Mouse (Mus musculus): ENCODE measurements around the gene Fyco1. TPM values are rescaled to one million over a fixed set of nuclear protein-coding genes. Genes with fewer than 3 reads are reported as not detected.

Fyco1 gene
- polyA plus RNA-seq (2011; ENCODE audit: insufficient read depth, insufficient read length, low read depth, missing spikeins) = 10.2 and 10.3 TPM in 2 replicates

DNA sequence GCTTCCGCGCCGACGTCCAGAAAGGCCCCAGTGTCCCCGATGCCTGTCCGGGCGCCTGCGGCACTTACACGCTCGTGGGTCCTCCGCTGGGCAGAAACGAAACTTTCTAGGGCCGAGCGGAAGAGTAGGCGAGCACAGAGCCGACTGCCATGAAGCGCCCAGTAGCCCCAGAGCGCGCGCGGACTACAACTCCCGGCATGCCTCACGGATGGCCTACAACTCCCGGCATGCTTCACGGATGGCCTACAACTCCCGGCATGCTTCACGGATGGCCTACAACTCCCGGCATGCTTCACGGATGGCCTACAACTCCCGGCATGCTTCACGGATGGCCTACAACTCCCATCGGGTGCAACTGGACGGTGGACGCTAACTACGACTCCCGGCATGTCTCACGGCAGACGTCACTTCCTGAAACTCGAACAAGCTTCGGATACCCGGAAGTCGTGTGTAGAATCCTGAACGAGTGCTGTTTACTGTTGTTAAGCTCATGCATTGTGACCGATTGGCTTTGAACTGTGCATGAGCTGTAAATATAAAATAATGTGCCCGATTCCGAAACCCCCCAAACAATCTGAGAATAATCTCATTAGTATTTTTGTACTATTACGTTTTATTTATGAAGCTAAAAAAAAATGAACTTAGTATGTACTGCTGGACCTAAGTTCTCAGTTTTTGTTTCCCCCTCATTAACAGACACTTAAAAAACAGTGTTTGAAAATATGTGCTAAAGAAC is at the start of gene Fyco1:
Gene Fyco1 (minus strand): TSS at position 187 of the 736 bp plus-strand sequence.
- peaks cover 1% of the 10 kb centered on the region for H3K4me1 ChIP-seq (ENCODE audit: control insufficient read depth, insufficient read depth, low read length)
- TF ChIP-seq CTCF (IDR thresholded peaks at IDR 0.05; ENCODE audit: low read depth, low read length) (no peak), POLR2A (IDR thresholded peaks at IDR 0.05; ENCODE audit: insufficient read depth, low read length) (no peak), EP300 (IDR thresholded peaks at IDR 0.05; ENCODE audit: insufficient read depth, low read depth, low read length) (0 out of 2 replicates have a peak, but pooled peaks have one; percentile 19)
- peak within 1 kb of the TSS; percentile 93 for H3K4me3 ChIP-seq (ENCODE audit: low read depth, low read length)
- no peaks in the 10 kb centered on the region for H3K9me3 ChIP-seq (replicated peaks; ENCODE audit: control insufficient read depth, insufficient read depth, low read length, poor library complexity, severe bottlenecking)
- H3K27me3 ChIP-seq (ENCODE audit: control insufficient read depth, insufficient read depth, low read length, poor library complexity, severe bottlenecking) = no peaks in the 10 kb centered on the region
- H3K9ac ChIP-seq (ENCODE audit: low read depth, poor library complexity, severe bottlenecking) = peak within 1 kb of the TSS; percentile 72
- no peaks in the 10 kb centered on the region for H3K36me3 ChIP-seq (ENCODE audit: control insufficient read depth, insufficient read depth, low read length, poor library complexity, severe bottlenecking)
- H3K27ac ChIP-seq (ENCODE audit: insufficient read depth, low read length) = no peak within 1 kb of the TSS; the same call in 1 of the 2 replicates

DNA sequence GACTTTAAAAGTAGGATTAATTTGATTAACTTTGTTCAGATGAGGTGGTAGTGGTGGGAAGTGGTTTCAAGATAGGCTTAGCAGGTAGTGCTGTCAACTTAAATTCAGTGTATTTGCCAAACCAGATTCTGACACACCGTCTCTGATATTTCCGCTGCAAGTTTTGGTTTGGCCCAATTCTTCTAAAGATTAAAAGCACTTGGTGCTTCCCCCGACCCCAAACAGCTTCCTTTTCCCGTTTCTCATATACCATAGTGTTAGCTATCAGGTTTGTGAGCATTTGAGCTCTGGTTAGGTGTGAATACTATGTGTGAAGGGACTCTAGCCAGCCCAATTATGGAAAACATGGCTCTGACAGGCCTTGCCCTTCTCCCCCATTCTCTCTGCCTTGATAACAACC is 20.4 kb upstream of the Fyco1 start:
- H3K9me3 ChIP-seq (replicated peaks; ENCODE audit: control insufficient read depth, insufficient read depth, low read length, poor library complexity, severe bottlenecking) = no peaks in the 10 kb centered on the region
- no peak overlapping the region for H3K4me3 ChIP-seq (ENCODE audit: low read depth, low read length)
- H3K36me3 ChIP-seq (ENCODE audit: control insufficient read depth, insufficient read depth, low read length, poor library complexity, severe bottlenecking) = no peaks in the 10 kb centered on the region

DNA sequence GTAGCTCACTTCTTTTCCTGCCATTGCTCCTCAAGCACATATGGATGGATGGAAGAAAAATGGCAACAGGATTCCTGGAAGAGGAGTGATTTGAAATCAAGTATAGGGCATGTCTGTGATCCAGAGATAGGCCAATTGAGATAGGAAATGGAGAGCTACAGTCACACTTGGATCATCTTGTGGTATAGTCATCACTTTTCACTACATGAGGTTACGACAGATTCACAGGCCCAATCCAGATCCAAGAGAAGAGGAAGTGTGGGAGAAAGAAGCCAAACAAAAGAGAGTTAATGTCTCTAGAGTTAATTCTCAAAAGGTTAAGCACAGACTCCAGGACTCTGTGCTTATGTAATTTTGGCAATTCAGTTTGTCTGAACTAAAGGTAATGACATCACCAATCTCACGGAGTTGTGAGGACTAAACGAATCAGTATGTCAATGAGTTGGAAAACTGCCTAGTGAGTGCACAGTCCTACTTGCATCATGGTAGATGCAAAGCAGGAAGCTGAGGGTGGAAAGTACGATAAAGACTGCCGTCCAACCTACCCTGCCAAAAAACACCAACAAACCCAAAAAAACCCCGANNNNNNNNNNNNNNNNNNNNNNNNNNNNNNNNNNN is 17.6 kb upstream of the Fyco1 start:
- Histone ChIP-seq H3K9me3 (replicated peaks; ENCODE audit: control insufficient read depth, insufficient read depth, low read length, poor library complexity, severe bottlenecking) (no peaks in the 10 kb centered on the region), H3K27me3 (ENCODE audit: control insufficient read depth, insufficient read depth, low read length, poor library complexity, severe bottlenecking) (no peaks in the 10 kb centered on the region), H3K9ac (ENCODE audit: low read depth, poor library complexity, severe bottlenecking) (no peak overlapping the region), H3K4me3 (ENCODE audit: low read depth, low read length) (no peak overlapping the region), H3K4me1 (ENCODE audit: control insufficient read depth, insufficient read depth, low read length) (no peaks in the 10 kb centered on the region), H3K27ac (ENCODE audit: insufficient read depth, low read length) (no peak overlapping the region), H3K36me3 (ENCODE audit: control insufficient read depth, insufficient read depth, low read length, poor library complexity, severe bottlenecking) (no peaks in the 10 kb centered on the region)
- TF ChIP-seq CTCF (IDR thresholded peaks at IDR 0.05; ENCODE audit: low read depth, low read length) (no peak), POLR2A (IDR thresholded peaks at IDR 0.05; ENCODE audit: insufficient read depth, low read length) (no peak), EP300 (IDR thresholded peaks at IDR 0.05; ENCODE audit: insufficient read depth, low read depth, low read length) (no peak)

More for the DNA sequence above, 20.4 kb upstream of the Fyco1 start:
- no peak overlapping the region for H3K9ac ChIP-seq (ENCODE audit: low read depth, poor library complexity, severe bottlenecking)
- no peak for TF ChIP-seq CTCF (IDR thresholded peaks at IDR 0.05; ENCODE audit: low read depth, low read length)
- no peaks in the 10 kb centered on the region for H3K4me1 ChIP-seq (ENCODE audit: control insufficient read depth, insufficient read depth, low read length)
- no peaks in the 10 kb centered on the region for H3K27me3 ChIP-seq (ENCODE audit: control insufficient read depth, insufficient read depth, low read length, poor library complexity, severe bottlenecking)
- H3K27ac ChIP-seq (ENCODE audit: insufficient read depth, low read length) = no peak overlapping the region

DNA sequence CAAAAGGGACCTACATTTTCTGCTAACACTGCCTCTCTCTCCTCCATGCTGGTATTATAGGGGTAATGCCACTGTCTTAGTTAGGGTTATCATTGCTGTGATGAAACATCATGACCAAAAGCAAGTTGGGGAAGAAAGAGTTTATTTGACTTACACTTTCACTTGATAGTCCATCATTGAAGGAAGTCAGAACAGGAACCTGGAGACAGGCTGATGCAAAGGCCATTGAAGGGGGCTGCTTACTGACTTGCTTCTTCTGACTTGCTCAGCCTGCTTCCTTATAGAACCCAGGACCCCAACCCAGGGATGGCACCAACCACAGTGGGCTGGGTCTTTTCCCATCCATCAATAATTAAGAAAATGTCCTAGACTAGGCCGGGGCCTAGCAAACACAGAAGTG is 11.9 kb upstream of the Fyco1 start:
- Histone ChIP-seq H3K27me3 (ENCODE audit: control insufficient read depth, insufficient read depth, low read length, poor library complexity, severe bottlenecking) (no peaks in the 10 kb centered on the region), H3K4me1 (ENCODE audit: control insufficient read depth, insufficient read depth, low read length) (no peaks in the 10 kb centered on the region), H3K9me3 (replicated peaks; ENCODE audit: control insufficient read depth, insufficient read depth, low read length, poor library complexity, severe bottlenecking) (no peaks in the 10 kb centered on the region), H3K9ac (ENCODE audit: low read depth, poor library complexity, severe bottlenecking) (no peak overlapping the region), H3K36me3 (ENCODE audit: control insufficient read depth, insufficient read depth, low read length, poor library complexity, severe bottlenecking) (no peaks in the 10 kb centered on the region), H3K4me3 (ENCODE audit: low read depth, low read length) (no peak overlapping the region), H3K27ac (ENCODE audit: insufficient read depth, low read length) (no peak overlapping the region)
- no peak for TF ChIP-seq EP300 (IDR thresholded peaks at IDR 0.05; ENCODE audit: insufficient read depth, low read depth, low read length)
- TF ChIP-seq CTCF (IDR thresholded peaks at IDR 0.05; ENCODE audit: low read depth, low read length) = no peak
- TF ChIP-seq POLR2A (IDR thresholded peaks at IDR 0.05; ENCODE audit: insufficient read depth, low read length) = no peak

DNA sequence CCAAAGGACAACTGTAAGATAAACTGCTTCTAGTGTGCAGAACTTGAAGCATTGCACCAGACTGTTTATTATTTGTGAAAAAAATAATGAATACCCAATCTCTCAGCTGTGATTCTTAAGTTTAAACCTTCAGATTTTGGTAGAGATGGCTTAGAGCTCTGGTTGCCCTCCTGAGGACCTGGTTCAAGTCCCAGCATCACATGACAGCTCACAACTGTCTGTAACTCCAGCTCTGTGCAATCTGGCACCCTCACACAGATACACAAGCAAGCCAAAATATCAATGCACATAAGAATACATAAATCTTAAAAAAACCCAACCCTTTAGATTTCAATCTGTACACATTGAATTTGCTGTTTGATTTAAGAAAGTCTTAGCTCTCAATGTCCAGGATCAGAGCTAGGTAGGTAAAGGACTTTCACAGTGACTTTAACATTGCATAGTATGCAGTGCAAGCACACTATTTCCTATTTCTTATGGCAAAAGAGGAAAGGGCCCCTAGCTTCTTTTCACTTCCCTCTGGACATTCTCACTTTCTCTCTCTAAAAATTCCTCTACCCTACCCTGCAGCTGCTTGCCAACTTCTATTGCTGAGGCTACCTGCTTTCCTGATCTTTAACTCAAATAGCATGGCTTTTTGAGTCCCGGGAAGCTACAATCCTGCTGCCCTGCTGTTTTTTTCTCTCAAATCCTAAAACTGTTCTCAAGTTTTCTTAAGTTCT is 11.4 kb upstream of the Fyco1 start:
- Histone ChIP-seq H3K4me3 (ENCODE audit: low read depth, low read length) (no peak overlapping the region), H3K27ac (ENCODE audit: insufficient read depth, low read length) (no peak overlapping the region), H3K9me3 (replicated peaks; ENCODE audit: control insufficient read depth, insufficient read depth, low read length, poor library complexity, severe bottlenecking) (no peaks in the 10 kb centered on the region), H3K36me3 (ENCODE audit: control insufficient read depth, insufficient read depth, low read length, poor library complexity, severe bottlenecking) (no peaks in the 10 kb centered on the region), H3K4me1 (ENCODE audit: control insufficient read depth, insufficient read depth, low read length) (no peaks in the 10 kb centered on the region), H3K27me3 (ENCODE audit: control insufficient read depth, insufficient read depth, low read length, poor library complexity, severe bottlenecking) (no peaks in the 10 kb centered on the region), H3K9ac (ENCODE audit: low read depth, poor library complexity, severe bottlenecking) (no peak overlapping the region)
- TF ChIP-seq POLR2A (IDR thresholded peaks at IDR 0.05; ENCODE audit: insufficient read depth, low read length) (no peak), CTCF (IDR thresholded peaks at IDR 0.05; ENCODE audit: low read depth, low read length) (no peak), EP300 (IDR thresholded peaks at IDR 0.05; ENCODE audit: insufficient read depth, low read depth, low read length) (no peak)

Data from ES-Bruce4 (cell line).